Mouse (Mus musculus): ENCODE measurements around the gene Rassf8.

Gene Rassf8

GRCm38 (mm10) chr6:145861462-145862227 is 115.1 kb downstream of the Rassf8 start:
- no peak for DNase-seq (ENCODE audit: low read depth, low spot score)

GRCm38 (mm10) chr6:145862321-145862720 is 115.8 kb downstream of the Rassf8 start:
- no peak for DNase-seq (ENCODE audit: low read depth, low spot score)

GRCm38 (mm10) chr6:145862739-145863064 is 116.2 kb downstream of the Rassf8 start:
- DNase-seq (ENCODE audit: low read depth, low spot score): no peak

- DNase-seq (ENCODE audit: low read depth, low spot score): peak; percentile 39
These were observed 116.8 kb downstream of the Rassf8 start for GRCm38 (mm10) chr6:145863065-145863971.

- DNase-seq (ENCODE audit: low read depth, low spot score): no peak
These were observed 117.6 kb downstream of the Rassf8 start for GRCm38 (mm10) chr6:145864171-145864570.

- peak; percentile 13 for DNase-seq (ENCODE audit: low read depth, low spot score)
These were observed 118.8 kb downstream of the Rassf8 start, which contains the start of gene Bhlhe41 for GRCm38 (mm10) chr6:145865289-145865885. Gene Bhlhe41, minus strand, starts transcription at chr6:145865558.

GRCm38 (mm10) chr6:145865886-145866851 is 119.6 kb downstream of the Rassf8 start:
- DNase-seq (ENCODE audit: low read depth, low spot score): peak; percentile 24

GRCm38 (mm10) chr6:145867111-145867510 is 120.6 kb downstream of the Rassf8 start:
- no peak for DNase-seq (ENCODE audit: low read depth, low spot score)

Data from WW6 (cell line).